Mouse (Mus musculus): Measurements from ENCODE around the gene Epn3.

DNA sequence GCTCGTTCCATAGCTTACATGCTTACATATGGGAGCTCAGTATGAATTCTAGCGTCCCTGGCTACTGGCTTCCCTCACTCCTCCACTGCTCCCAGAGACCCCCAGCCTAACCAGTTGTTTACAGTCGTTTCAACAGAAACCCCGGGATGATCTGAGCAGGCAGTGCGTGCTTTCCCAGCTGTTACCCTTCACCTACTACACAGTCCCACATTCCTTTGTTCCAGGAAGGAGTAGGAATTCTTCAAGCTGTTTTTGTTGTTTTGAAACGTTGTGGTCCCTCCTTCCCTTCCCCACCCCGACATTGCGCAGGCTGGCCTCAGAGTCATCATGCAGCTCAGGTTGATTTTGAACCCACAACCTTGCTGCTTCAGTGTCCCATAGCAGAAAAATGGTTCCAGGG is 588 bp upstream of the Epn3 start:
- TF ChIP-seq CTCF (IDR thresholded peaks at IDR 0.05; ENCODE audit: borderline replicate concordance, insufficient read depth, low read length) (no peak), POLR2A (IDR thresholded peaks at IDR 0.05; ENCODE audit: low read depth, low read length) (no peak)

Data from embryonic fibroblast, embryonic 13.5 days (primary cell).